Mouse (Mus musculus) layer of hippocampus, adult 9-10 months (tissue): ENCODE measurements around the gene Parvb.

Experiments
- DNase-seq: peaks from one replicate; pipeline ENCODE4 v3.0.0; 2022; ENCODE audit warnings: low spot score

Parvb gene

DNA sequence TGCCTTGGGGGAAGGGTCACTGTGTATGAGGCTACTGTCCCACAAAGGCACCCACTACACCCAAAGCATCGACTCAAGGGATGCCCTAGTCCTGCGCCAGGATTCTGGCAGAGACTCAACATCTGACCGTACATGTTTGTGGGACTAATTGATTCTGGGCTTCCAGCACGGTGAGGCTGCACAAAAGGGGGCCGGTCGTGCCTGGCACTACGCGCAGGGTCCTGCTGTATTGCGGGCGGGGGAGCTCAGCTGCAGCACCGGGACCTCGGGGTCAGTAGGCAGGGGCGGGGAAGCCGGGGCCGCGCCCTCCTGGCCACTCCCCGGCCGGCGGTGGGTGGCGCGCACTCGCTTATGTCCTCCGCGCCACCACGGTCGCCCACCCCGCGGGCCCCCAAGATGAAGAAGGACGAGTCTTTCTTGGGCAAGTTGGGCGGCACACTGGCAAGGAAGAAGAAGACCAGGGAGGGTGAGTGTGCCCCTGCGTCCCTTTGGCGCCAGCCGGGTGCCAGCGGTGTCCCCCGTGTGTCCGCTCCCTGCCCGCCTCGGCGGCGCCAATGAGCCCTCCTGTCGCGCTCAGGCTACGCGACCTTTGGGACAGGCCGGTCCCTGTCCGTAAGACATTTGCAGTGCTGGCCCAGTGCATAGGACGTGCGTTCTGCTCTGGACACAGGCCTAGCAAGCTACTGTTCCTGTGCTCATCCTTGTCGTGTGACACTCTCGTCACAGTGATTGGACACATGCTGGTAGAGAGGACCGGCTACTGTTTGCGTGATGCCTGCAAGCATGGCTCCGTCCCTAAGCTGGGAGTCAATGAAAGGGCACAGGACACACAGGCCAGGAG, at the start of gene Parvb:
Parvb (plus strand) TSS at position 323 of the 841 bp plus-strand sequence.
- DNase-seq: no peak

DNA sequence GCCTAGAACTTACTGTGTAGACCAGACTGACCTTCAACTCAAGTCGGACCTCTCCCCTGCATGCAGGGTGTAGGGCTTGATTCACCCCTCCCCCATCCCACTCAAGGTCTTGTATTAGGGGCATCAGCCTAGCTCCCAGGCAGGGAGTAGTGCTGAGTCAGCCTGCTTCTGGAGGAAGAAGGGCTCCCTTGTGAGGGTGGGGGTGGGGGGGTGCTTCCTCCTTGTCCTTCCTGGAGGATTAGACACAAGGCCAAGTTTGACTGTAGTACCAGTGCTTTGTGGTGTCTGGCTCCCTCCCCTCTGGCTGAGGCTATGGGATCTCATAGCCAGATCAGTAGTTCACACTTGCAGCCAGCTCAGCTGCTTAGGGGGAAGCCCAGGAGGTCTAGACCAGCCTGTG, 47.9 kb upstream of the Parvb start:
- no peak for DNase-seq

DNA sequence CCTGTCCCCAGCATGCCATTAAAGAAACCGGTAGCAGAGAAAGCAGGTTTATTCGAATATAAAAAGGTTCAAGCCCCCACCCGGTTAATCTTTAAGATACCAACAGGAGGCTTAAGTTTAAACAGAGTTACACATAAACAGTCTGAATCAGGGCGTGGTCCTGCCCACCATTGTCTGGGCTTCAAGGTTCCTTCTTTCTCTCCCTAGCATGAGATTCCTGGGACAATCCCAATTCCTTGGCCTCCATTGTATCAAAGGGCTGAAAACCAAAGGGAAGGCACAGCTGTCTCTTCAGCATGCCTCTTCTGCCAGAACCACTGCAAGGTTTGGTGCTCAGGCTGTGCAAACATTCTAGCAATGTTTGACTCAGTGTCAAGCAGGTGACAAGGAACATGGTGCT, 45.6 kb upstream of the Parvb start:
- no peak for DNase-seq

DNA sequence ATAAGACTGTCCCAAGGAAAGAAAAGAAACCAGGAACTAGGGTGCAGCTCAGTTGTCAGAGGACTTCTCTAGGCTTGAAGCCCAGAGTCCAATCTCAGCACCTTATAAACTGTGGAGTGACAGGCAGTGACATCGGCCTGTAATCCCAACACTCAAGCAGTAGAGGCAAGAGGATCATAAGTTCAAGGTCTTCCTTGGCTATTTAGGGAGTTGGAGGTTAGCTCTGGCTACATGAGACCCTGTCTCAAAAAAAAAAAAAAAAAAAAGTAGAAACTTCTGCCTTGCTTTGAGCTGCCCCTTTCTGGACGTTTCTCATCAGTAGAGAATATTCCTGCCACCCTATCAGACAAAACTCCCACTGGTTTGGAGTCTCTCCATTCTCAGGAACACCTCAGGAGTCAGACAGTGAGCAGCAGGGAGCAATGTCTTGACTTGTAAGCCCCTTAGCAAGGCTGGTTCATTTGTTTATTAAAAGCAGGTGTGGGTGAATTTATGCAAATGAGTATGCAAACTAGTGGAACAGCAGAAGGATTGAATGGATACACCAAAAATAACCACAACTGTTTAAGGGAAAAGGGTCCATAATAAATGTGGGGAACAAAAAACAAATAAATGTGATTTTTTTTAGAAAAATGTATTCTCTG, 42.8 kb upstream of the Parvb start:
- DNase-seq: no peak

DNA sequence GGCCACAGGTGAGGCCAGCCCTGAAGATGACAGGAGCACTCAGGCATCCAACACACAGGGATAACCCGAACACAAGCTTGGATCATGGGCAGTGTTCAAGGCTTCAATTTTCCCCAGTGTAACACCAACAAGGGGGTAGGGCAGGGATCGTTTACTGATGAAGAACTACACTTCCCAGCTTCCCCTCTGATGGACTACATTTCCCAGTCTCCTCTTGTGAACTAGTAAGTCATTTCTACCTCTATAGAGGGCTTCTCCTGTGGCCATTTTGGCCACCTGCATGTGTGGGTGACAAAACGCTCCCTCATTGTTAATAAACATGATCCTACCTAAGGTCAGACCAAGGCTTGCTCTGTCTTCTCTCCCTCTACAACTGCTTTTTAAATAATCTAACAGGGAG, 42.0 kb upstream of the Parvb start:
- no peak for DNase-seq

DNA sequence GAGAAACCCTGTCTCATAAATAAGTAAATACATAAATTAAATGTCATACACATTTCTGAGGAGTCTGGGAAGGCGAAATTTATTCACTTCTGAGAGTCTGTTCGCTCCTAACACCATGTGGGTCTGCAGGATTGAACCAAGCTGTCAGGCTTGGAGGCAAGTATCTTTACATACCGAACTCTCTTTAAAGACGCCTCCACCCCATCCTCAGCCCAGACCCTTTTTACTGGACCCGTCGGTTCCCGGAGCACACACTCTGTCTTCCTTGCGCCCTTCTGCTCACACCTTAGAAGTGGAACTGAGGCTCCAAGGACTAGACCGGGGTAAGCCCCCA, 40.2 kb upstream of the Parvb start:
- DNase-seq: no peak

DNA sequence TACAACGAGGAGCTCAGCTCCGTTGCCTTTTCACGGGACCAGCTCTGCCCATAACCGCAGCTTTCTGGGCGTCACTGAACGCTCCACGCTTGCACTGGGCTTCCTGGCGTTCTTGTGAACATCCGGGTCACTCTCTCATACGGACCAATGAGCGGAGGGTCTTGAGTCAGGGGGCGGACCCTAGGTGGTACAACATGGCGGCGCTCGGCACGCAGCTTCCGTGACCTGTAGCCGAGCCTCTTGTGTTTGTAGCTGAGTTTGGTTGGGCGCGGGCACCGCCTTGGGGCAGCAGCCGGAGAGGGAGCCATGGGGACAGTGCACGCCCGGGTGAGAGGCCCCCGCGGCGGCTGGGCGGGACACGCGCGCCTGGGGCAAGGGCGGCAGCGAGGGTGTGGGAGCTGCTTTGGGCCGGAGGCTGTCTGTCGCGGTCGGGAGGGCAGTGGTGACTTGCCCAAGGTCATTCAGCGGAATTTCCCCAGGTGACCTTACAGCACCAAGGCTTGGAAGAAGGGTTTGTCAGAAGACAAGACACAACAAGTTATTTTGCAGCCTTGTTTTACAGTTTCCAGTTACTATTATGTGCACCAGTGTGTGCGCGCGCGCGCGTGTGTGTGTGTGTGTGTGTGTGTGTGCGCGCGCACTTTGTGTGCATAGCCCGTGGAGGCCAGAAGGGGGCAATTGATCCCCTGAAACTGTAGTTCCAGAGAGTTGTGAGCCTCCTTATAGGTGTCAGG, 39.6 kb upstream of the Parvb start, which contains the start of gene Samm50:
Samm50 (plus strand) TSS at position 184 of the 734 bp plus-strand sequence.
- peak; percentile 86 for DNase-seq

DNA sequence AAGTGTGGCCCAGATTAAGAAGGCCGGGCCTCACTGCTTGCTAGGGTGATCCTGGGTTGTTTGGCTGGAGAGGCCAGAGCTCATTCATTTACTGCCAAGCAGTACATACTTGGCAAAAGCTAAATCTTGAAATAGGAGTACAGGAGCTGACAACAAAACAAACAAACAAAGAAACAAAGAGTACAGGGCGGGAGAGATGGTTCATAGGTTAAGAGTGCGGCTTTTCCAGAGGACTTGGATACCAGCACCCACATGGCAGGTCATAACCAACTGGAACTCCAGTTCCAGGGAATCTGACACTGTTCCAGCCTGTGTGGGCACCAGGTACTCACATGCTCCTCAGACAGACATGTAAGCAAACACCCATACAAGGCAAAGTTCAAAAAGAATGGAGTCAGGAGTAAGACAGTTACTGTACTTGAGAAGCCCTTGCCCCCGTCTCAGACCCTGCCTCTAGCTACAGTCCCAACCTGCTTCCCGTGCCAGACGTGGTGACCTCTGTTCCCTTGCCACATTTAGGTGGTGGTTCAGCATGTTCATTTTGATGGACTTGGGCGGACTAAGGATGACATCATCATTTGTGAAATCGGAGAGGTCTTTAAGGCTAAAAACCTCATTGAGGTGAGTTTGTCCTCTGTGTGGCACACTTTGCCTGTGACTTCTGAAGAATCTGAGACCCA, 35.2 kb upstream of the Parvb start:
- no peak for DNase-seq

DNA sequence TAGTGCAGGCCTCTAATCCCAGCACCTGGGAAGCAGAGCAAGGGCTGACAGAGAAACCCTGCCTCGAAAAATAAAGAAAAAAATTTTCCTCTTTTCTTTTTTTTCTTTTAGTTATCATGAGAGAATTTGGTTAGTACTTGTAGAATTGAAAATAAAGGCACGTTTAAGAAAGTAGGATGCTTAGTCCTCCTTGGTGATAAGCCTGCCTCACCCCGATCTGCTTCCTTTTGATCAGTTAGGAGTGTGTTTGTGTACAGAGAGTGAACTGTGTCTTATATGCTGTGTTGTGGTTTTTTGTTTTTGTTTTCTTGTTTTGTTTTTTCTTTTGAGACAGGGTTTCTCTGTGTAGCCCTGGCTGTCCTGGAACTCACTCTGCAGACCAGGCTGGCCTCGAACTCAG, 24.5 kb upstream of the Parvb start:
- no peak for DNase-seq

DNA sequence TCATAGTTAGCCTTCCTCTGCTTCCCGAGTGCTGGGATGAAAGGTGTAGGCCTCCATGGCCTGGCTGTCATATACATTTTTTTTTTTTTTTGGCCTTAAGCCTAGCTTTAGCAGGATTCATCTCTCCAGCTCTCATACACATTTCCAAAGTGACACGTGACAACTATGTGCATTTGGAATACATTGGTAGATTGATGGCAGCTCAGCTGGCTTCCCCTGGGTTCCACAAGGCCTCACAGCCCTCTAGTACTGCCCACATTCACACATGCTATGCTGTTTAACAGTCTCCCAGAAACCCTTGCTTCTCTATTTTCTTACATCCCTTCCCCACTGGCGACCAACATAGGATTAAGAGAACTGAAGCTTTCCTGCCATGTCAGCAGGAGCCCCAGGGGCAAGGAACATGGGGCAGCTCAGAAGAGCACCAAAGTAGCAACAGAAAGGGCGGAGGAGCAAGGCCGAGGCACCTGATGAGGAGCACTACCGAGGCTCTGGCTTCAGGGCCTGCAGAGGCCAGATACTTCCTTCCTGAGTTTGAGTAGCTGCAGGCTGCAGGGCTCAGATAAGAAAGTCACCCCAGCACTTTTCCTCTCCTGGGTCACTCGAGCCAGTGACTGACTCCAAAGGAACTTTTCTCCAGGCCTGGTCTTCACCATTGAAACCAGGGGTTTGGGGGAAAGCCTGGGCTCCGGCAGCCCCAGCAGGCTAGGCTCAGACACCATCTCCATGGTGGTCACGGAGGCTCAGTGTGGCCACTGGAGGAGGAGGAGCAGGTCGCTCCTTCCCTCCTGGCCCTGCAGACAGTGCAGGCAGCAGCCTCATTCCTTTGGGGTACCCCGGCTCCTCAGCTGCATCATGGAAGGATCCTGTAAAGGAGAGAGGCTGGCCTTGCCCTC, 22.1 kb upstream of the Parvb start:
- no peak for DNase-seq

DNA sequence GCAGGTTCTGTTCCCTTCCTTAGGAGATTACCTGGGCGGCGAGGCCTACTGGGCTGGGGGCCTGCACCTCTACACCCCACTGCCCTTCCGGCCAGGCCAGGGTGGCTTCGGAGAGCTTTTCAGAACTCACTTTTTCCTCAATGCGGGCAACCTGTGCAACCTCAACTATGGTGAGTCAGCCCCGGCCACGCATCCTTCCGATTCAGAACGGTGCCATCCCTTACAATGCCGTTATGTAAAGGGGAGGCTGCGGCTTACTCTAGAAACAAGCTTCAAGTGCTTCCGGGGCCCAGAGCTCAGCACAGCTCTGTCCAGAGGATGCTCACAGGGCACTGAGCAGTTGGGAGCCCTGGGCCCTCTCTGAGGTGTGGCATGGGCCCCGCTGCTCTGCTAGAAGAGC, 21.4 kb upstream of the Parvb start:
- no peak for DNase-seq

DNA sequence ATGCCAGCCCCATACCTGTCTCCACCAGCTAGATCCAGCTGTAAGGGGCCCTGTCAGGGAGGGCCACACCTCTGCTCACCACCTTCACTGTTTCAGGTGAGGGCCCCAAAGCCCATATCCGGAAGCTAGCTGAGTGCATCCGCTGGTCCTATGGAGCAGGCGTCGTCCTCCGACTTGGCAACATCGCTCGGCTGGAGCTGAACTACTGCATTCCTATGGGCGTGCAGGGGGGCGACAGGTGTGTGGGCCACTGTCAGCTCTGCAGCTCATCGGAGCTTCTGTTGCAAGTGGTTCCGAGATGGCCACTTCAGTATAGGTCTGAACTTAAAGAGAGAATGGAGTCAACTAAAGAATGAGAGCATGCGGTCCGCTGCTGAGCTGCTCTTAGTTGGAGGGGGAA, 20.9 kb upstream of the Parvb start:
- no peak for DNase-seq

DNA sequence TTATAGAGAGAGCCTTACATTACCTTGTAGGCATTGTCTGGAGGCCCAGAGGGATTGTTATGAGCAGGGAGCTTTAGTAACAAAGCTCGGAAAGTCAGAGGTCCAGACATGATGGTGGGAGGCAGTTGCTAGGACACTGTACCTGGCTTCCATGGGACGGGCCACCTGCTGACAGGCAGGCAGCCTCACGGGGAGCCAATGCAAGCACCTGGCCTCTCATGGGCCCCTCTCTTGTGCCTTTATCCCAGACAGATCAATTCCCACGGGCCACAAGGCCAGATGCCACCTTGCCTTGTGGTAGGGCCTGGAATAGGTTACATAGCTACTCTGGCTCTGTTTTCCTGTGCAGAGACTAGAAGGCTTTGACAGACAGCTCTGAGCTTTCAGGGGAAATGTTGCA, 20.3 kb upstream of the Parvb start:
- no peak for DNase-seq

DNA sequence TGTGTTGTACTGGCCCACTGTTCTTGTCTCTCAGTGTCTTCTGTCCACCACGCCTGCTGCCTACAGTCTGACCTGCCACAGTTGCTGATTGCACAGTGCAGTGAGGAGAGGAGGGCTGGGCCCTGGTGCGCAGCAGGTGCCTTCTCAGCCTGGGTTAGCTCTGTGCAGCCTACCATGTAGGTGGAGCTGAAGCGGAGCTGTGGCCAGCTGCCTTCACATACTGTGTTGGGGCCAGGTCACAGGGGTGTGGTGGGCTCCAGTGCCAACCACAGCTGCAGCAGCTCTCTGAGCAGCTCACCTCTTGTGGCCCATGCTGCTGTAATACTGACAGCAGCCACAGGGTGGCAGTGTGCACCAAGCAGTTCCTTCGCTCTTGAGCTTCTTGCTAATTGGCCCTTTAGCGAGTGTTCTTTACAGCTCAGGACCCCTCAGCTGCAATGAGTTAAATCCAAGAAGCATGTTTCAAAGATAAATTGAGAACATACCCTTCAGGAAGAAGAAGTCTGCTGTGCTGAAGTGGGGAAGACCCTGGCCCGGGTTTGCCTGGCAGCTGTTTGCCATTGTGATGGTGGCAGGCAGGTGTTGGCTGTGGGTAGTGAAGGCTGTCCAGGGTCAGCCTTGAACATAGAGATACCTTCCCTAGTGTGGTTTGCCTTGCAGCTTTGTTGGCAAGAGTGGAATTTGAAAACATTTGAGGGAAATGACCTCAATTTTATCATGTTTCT, 19.6 kb upstream of the Parvb start:
- DNase-seq: peak; percentile 72

DNA sequence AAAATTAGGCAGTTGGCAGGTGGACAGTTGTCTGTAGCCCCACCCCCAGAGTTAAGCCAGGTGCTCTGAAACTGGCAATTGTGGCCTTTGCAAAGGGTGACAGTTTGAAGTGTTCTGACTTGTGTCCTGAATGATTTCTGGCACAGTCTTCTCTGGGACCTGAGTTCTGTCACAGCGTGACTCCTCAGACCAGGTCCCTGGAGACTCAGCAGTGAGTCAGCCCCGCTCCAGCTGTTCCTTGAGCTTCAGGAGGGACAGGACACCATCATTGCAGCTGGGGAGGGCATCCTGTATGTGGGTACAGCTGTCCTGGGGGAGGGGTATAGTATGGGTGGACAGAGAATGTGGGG, 19.1 kb upstream of the Parvb start:
- DNase-seq: no peak

DNA sequence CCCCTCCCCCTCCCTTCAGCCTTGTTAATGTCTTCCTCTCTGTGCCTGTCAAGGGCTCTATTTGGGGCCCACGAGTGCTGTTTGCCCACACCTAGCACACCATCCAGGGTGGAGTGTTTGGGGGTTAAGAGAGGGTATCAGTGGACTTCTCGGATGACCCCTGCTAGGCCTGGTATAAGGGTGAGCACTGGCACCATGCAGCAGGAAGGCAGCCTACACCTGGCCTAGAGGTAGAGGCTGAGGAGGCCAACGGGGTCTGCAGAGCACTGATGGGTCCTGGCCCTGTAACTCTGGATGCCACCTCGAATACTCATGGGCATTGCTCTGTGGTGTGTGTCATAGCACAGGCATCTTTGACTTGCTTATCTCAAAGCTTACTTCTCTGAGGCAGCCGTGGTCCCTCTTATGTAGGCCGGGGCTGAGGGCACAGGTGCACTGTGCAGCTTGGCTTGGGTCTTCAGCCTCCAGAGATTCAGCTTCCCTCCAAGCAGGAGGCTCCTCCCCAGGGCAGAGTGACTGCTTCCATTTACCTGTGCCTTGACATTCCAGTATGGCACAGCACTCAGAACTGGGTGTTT, 18.6 kb upstream of the Parvb start:
- DNase-seq: no peak

DNA sequence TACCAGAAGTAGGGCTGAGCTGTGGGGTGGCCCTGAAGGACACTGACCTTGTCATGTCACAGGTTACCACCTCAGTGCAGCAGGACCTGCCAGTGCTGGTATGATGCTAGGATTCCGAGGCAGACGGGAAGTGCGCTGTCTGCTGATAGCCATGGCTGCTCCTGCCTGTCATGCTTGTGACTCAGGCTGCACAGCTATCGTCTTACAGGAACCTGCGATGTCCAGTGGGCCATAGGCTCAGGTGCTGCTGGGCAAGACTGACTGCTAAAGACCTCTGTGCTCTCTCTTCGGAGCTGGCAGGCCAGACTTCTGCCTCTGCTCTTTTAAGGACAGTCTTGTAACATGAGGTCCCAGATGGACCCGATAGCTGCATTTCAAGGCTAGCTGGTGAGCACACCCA, 17.4 kb upstream of the Parvb start:
- no peak for DNase-seq

DNA sequence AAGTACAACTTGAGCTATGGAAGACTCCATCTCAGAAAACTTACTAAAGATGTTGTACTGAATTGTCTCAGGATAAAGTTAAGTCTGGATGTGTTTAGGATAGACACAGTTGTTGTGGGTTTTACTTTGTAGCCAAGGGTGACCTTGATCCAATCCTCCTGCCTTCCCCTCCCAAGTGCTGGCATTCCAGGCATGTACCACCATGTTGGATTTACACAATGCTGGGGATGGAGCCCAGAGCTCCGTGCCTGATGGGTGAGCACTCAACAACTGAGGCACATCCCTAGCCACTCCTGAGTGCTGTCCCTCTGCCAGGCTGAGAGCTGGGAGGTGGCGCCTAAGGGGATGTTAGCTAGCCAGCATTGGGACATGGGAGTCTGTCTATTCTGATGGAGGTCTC, 16.6 kb upstream of the Parvb start:
- no peak for DNase-seq

DNA sequence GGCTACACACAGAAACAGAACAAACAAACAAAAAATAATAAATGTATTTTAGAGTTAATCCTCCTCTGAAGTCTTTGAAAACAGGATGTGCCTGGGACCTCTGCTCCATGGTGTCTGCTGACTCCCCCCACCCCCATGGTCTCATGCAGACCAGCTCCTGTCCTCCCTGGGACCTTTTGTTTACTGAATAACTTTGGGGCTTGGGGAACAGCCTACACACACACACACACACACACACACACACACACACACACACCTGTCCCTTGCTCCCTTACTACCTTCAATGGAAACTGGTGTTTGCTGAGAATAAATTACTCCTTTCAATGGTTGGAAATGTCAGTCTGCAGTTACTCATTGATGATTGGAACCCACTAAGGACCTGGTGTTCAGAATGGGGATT, 15.8 kb upstream of the Parvb start:
- DNase-seq: no peak

DNA sequence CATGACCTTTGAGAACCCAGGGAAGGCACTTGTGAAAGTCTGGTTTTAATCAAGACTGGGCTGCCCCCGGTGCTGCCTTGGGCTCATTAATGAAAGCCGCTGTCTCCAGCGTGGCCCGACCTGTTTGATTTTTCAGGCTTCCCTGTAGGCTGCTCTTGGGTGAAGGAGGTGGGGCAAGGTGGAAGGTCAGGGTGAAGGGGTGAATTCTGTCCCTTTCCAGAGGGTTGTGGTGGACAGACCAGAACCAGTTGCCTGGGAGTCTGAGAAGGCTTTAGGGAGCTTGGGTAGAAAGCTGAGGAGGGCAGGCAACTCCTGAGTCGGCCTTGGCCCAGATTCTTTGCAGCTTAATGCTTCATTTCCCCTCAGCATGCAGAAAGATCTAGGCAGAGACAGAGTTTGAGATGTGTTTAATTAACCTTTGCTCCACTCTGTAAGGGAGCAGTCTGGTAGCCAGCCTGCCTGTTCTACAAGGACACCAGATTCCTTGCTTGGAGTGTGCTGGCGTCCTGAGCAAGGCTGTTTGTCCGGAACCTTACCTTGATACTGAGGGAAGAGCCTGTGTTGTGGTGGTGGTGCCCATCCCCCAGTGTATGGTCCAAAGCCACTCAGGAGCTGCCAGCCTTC, 15.3 kb upstream of the Parvb start:
- no peak for DNase-seq
